Mouse (Mus musculus) liver, embryonic 15.5 days (tissue): ENCODE data around the gene Igfbp6. TPM values are rescaled to one million over a fixed set of nuclear protein-coding genes. Genes with fewer than 3 reads are reported as not detected.
A peak's percentile ranks its signal among the peaks of the same experiment; 100 is the strongest.

ENCODE experiments used
- ATAC-seq: fragments of 200-750 bp; cut with Nextera tagmentation; 2 replicates; pipeline ENCODE4 v1.8.0; 2017; ENCODE audit warnings: moderate number of reproducible peaks, mild to moderate bottlenecking, moderate library complexity; ENCODE audit not compliant: insufficient read depth
- H3K27ac ChIP-seq: fragments of 300-500 bp; sonication (generic); replicated peaks from 2 replicates; pipeline ENCODE4 v1.5.1; 2015; ENCODE audit warnings: mild to moderate bottlenecking, inconsistent platforms
- H3K27me3 ChIP-seq: fragments of 300-500 bp; sonication (generic); 2 replicates; pipeline ENCODE4 v1.6.1; 2015; ENCODE audit warnings: mild to moderate bottlenecking, inconsistent platforms
- H3K36me3 ChIP-seq: fragments of 300-500 bp; sonication (generic); replicated peaks from 2 replicates; pipeline ENCODE4 v1.6.1; 2015; ENCODE audit warnings: moderate library complexity, mild to moderate bottlenecking, inconsistent platforms
- H3K4me1 ChIP-seq: fragments of 300-500 bp; sonication (generic); replicated peaks from 2 replicates; pipeline ENCODE4 v1.6.1; 2015; ENCODE audit warnings: inconsistent platforms
- H3K4me2 ChIP-seq: fragments of 300-500 bp; sonication (generic); 2 replicates; pipeline ENCODE4 v1.6.1; 2015; ENCODE audit warnings: moderate library complexity, mild to moderate bottlenecking, inconsistent platforms
- H3K4me3 ChIP-seq: fragments of 300-500 bp; sonication (generic); replicated peaks from 2 replicates; pipeline ENCODE4 v1.5.1; 2015; ENCODE audit warnings: mild to moderate bottlenecking, inconsistent platforms
- H3K9ac ChIP-seq: fragments of 300-500 bp; sonication (generic); 2 replicates; pipeline ENCODE4 v1.6.1; 2015; ENCODE audit warnings: moderate library complexity, mild to moderate bottlenecking, inconsistent platforms
- H3K9me3 ChIP-seq: fragments of 300-500 bp; sonication (generic); replicated peaks from 2 replicates; pipeline ENCODE4 v1.6.1; 2016; ENCODE audit warnings: inconsistent platforms
- WGBS: fragments of 180-500 bp; shearing (Covaris S2); methylation state at CpG from one replicate; pipeline ENCODE4 v1.1.7; 2015; ENCODE audit warnings: mixed read lengths; ENCODE audit not compliant: insufficient replicate concordance; 5-methylcytosine and 5-hydroxymethylcytosine counted together
- polyA plus RNA-seq: library from polyadenylated mRNA; unstranded; fragments of >200 nt; fragmentation: Nextera tagmentation; extraction: Ambion mirVana; gene quantifications from 2 replicates; pipeline ENCODE4 v1.2.1, GENCODE M21; 2015

Igfbp6 gene
- polyA plus RNA-seq, 1 experiment from 2014 or later: 1.9 TPM

DNA sequence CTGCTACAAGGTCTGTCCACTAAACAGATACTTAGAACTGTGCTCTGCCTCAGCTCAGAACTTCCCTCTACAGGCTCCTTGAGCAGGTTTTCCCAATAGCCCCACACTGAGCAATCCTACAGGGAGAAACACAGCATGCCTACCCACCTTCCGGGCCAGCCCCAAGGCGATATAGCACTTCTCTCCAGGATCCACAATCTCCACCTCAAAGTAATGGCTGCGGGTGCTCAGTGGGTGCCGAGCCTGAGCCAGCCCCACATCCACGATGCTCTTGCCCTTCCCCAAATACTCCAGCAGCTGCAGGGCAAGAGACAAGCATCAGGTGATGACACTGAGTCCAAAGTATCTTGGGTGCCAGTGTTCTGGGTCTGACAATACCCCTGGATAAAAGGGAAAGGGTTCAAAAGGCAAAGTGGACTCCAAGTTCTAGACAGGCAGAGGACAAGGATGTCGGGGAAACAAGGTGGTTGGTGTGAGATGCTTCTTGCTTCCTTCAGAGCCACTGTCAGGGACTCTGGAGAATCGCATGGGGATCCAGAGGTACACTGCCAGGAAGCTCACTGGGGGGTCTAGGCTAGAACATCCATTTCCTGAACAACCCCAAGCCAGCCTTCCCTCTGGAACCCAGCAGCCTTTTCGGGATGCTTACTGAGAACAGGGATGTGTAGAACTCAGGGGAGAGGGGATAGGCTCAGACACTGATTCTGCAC is 24.9 kb upstream of the Igfbp6 start:
- no peak overlapping the region for H3K4me3 ChIP-seq
- H3K27me3 ChIP-seq: no peaks in the 10 kb centered on the region
- H3K9me3 ChIP-seq: no peaks in the 10 kb centered on the region
- H3K4me2 ChIP-seq: no peak overlapping the region
- H3K4me1 ChIP-seq: peaks cover 8% of the 10 kb centered on the region
- ATAC-seq: no peak
- H3K36me3 ChIP-seq: peaks cover 55% of the 10 kb centered on the region
- H3K9ac ChIP-seq: no peak overlapping the region
- WGBS: 71% methylated on average over 8 of the region's 8 CpGs
- H3K27ac ChIP-seq: no peak overlapping the region

DNA sequence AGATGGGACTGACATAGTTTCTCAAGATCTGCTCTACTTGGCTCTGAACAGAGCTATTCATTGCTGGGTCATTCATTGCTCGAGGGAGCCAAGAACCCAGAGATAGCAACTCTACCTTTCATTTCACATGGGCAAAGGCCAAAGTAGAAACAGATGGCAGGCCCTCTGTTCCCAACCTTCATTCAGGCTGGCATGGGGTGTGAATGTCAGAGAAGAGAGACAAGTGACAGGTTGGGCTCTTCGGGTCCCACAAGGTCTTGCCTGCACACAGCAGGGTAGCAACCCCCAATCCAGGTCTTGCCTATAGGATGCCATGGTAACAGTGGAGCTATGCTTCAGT is 24.4 kb upstream of the Igfbp6 start:
- WGBS: 68% methylated on average over 2 of the region's 2 CpGs
- Histone ChIP-seq H3K36me3 (peaks cover 60% of the 10 kb centered on the region), H3K9ac (no peak overlapping the region), H3K4me2 (no peak overlapping the region), H3K27me3 (no peaks in the 10 kb centered on the region), H3K4me3 (no peak overlapping the region), H3K9me3 (no peaks in the 10 kb centered on the region), H3K27ac (no peak overlapping the region), H3K4me1 (peaks cover 8% of the 10 kb centered on the region)
- ATAC-seq: no peak

DNA sequence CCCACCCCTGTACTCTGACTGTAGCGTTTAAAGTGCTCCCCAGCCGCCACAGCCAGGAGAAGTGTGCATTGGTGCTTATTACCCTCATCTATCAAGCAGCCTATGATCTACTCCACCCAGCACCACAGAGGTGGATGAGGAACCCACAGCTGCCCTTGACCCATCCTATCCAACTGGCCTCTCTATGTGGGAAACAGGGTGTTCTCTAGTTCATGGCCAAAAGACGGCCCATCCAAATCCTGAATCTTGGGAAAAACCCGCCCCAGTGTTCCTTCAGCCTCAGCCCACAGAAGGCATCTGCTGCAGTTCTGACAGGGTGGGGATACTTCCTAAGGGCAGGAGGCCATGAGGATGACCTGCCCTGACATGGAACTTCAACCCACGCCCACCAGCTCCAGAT is 23.6 kb upstream of the Igfbp6 start:
- Histone ChIP-seq H3K27ac (no peak overlapping the region), H3K36me3 (peaks cover 67% of the 10 kb centered on the region), H3K9me3 (no peaks in the 10 kb centered on the region), H3K4me2 (no peak overlapping the region), H3K4me3 (no peak overlapping the region), H3K27me3 (no peaks in the 10 kb centered on the region), H3K4me1 (peaks cover 7% of the 10 kb centered on the region), H3K9ac (no peak overlapping the region)
- 71% methylated on average over 5 of the region's 5 CpGs for WGBS
- ATAC-seq: no peak

DNA sequence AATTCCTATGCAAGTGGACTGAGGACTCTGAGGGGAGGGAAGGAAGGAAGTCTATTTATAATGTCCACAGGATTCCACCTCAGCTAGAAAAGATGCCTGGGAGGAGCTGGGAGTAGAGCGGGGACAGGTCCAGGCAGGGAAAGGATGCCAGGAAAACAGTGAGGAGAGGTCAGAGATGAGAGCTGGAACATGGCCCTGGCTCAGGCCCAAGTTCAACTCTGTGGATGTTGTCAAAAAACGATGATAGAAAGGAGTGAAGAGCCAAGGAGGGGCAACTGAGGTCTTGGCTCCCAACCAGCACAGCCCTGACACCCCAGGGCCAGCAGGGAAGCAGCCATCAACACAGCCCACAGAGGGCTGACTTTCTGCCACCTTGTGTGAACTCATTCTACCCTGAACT is 17.9 kb upstream of the Igfbp6 start:
- Histone ChIP-seq H3K4me2 (no peak overlapping the region), H3K27me3 (no peaks in the 10 kb centered on the region), H3K36me3 (peaks cover 76% of the 10 kb centered on the region), H3K4me1 (no peaks in the 10 kb centered on the region), H3K9ac (no peak overlapping the region), H3K9me3 (no peaks in the 10 kb centered on the region), H3K27ac (no peak overlapping the region), H3K4me3 (no peak overlapping the region)
- 57% methylated on average over 2 of the region's 2 CpGs for WGBS
- 0 out of 2 replicates have a peak, but pooled peaks have one; percentile 15 for ATAC-seq

DNA sequence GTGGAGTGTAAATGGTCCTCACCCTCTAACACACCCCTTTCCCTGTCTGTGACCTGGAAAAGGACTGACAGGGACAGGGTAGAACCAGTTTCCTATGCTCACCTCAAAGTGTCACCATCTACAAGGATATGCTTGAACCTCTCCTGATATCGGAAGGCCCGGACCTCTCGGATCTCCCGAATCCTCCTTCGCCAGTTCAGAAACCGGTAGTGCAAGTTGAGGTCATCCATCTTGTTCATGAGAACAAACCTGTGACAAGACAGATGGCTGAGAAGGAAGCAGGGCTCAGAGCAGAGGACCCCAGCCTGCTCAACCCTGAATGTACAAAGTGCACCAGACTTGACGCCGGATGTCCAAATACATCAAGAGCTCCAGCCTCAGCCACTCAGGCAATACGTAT is 10.8 kb upstream of the Igfbp6 start:
- Histone ChIP-seq H3K9ac (no peak overlapping the region), H3K27ac (no peak overlapping the region), H3K9me3 (no peaks in the 10 kb centered on the region), H3K4me1 (peaks cover 30% of the 10 kb centered on the region), H3K4me3 (no peak overlapping the region), H3K27me3 (no peaks in the 10 kb centered on the region), H3K4me2 (no peak overlapping the region), H3K36me3 (peaks cover 50% of the 10 kb centered on the region)
- ATAC-seq: no peak
- 87% methylated on average over 9 of the region's 9 CpGs for WGBS

DNA sequence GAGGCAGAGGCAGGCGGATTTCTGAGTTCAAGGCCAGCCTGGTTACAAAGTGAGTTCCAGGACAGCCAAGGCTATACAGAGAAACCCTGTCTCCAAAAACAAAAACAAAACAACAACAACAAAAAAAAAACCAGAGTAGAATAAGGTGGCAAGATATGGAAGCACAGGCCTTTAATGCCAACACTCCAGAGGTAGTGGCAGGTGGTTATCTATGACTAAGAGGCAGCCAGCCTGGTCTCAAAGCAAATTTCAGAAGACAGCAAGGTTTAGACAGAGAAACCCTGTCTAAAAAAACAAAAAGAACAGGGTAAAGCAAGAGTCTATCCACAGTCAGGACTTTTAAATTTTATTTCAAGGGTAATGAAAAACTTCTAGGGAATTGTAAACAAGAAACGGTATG is 9.5 kb upstream of the Igfbp6 start:
- Histone ChIP-seq H3K4me2 (peak overlapping the region; percentile 94), H3K4me1 (peaks cover 30% of the 10 kb centered on the region), H3K9me3 (no peaks in the 10 kb centered on the region), H3K9ac (0 out of 2 replicates have a peak overlapping the region, but pooled peaks have one; percentile 79), H3K36me3 (peaks cover 36% of the 10 kb centered on the region), H3K4me3 (no peak overlapping the region; the same call in 1 of the 2 replicates), H3K27me3 (0 out of 2 replicates have a peak, but pooled peaks cover 9% of the 10 kb centered on the region), H3K27ac (peak overlapping the region; percentile 84)
- ATAC-seq: no peak
- WGBS: 83% methylated on average over 2 of the region's 2 CpGs

DNA sequence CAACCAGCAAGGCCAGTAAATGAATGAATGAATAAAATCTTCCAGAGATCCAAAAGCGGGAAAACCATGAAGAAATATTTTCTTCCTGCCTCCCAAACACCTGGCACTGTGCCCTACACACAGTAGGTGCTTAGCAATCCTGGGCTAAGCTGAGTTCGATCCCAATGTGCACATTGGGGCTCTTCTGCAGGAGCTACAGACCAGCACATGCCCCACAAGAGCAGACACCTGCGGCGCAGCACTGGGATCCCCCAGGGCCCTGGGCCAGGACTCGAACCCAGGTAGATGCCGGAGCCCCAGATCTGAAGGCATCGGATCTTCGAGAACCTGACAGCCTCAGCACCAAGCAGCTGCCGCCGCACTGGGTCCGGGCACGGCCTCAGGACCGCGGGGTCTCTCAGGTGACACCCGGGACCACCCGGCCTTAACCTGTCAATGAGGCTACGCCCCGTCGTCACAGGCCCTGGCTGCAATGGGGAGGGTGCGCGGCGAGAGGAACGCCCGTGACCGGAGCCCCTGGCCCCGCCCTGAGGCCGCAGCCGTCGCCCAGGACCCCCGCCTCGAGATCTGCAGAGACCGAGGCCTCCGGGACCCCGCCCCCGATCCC is 8.5 kb upstream of the Igfbp6 start:
- Histone ChIP-seq H3K36me3 (peaks cover 27% of the 10 kb centered on the region), H3K4me1 (peaks cover 30% of the 10 kb centered on the region), H3K9ac (peak overlapping the region; percentile 79), H3K27me3 (0 out of 2 replicates have a peak, but pooled peaks cover 9% of the 10 kb centered on the region), H3K9me3 (no peaks in the 10 kb centered on the region), H3K4me3 (peak overlapping the region; percentile 82), H3K27ac (peak overlapping the region; percentile 84), H3K4me2 (peak overlapping the region; percentile 94)
- WGBS: 3% methylated on average over 33 of the region's 35 CpGs
- peak; percentile 65 for ATAC-seq

DNA sequence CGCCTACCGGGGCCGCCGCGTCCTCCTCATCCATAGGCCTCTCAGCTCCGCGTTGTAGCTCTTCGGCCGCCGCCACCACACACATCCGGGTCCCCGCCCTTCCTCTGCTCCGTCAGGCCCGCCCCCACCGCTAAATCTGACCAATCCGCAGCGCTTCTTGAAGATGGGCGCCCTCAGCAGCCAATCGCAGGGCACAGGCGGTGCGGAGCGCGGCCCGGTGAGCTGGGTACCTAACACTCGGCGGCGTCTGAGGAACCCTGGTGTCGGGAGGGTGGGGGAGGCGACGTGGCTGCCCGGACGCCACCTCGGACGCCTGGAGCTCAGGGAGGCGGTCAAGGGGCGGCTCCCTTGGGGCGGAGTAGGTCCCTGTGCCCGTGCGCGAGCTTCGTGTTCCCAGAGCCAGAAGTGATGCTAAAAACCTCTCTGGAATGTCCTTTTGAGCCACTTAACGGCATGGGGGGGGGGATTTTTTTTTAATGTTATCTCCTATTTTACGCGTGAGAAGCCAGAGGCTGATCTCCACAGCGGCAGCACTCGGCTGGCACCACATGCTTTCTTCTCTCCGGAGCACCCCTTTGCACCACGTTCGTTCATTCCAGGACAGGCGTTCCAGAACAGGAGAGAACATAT is 7.9 kb upstream of the Igfbp6 start, which contains the start of gene Spryd3:
TSS of gene Spryd3 (minus strand) at position 106 of the 630 bp plus-strand sequence.
- peak within 1 kb of the TSS; percentile 94 for H3K4me2 ChIP-seq
- H3K9me3 ChIP-seq: no peaks in the 10 kb centered on the region
- peaks cover 30% of the 10 kb centered on the region for H3K4me1 ChIP-seq
- peak; percentile 99 for ATAC-seq
- peaks cover 21% of the 10 kb centered on the region for H3K36me3 ChIP-seq
- under 1% methylated on average over 43 of the region's 50 CpGs for WGBS
- peak within 1 kb of the TSS; percentile 84 for H3K27ac ChIP-seq
- H3K9ac ChIP-seq: peak within 1 kb of the TSS; percentile 79
- H3K4me3 ChIP-seq: peak within 1 kb of the TSS; percentile 82
- peaks cover 9% of the 10 kb centered on the region for H3K27me3 ChIP-seq

DNA sequence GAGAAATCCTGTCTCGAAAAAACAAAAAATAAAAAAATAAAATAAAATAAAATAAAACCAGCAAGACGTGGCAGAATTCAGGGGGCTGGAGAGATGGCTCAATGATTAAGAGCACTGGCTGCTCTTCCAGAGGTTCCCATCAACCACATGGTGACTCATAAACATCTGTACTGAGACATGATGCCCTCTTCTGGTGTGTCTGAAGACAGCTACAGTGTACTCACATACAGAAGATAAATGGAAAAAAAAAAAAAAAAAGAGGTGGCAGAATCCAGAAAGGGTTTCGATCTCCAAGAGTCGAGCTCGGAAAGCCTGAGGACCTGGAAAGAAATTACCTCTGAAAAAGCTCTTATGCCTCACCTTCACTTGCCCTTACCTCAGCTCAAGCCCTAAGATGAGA is 3.0 kb upstream of the Igfbp6 start:
- Histone ChIP-seq H3K4me2 (no peak overlapping the region), H3K27me3 (peaks cover 58% of the 10 kb centered on the region), H3K4me3 (no peak overlapping the region), H3K9me3 (no peaks in the 10 kb centered on the region), H3K36me3 (no peaks in the 10 kb centered on the region), H3K27ac (no peak overlapping the region), H3K4me1 (peaks cover 24% of the 10 kb centered on the region), H3K9ac (no peak overlapping the region)
- no peak for ATAC-seq
- 70% methylated on average over 5 of the region's 5 CpGs for WGBS

DNA sequence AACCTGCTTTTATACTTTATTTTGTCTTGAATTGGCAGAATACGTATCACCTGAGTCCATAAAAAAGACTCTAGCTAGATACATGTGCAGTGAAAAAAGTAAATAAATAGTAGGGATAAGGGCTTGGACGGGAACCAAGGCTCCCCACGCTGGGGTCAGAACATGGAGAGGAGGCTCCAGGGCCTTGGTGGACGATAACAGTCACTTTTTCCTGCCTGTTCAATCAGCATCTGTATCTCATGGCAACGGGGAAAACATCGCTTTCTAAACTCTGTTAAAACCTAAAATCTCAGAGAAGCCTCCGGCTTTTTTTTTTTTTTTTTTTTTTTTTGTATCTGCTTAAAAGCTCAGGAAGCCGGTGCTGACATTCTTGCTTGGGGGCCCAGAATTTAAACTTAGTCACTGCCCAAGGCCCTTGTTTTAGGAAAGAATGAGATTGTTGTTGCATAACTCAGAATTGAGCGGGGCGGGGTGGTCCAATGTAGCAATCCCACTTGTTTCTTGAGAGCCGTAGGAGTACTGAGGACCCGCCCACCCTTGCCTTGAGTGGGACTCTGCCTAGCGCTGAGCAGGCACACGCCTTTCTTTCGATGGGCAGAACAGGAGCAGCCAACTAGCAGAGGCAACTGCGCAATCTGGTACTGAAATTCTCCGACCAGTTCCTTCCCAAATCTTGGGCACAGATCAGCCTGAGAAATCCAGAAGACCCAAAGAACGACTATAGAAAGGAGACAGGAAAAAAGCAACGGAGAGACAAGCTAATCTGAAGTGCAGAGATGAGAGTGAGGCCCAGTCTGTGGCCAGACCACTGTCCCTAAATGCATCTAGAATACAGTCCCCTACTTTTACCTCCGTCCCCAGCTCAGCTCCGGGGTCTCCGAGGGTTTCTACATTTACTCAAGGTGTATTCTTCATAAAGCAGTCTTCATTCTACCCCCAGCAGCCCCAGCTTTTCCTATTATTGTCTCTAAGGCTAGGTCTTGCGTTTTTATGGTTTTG is 949 bp upstream of the Igfbp6 start:
- H3K9me3 ChIP-seq: no peaks in the 10 kb centered on the region
- peaks cover 23% of the 10 kb centered on the region for H3K4me1 ChIP-seq
- WGBS: 49% methylated on average over 23 of the region's 23 CpGs
- H3K4me3 ChIP-seq: no peak overlapping the region
- H3K4me2 ChIP-seq: no peak overlapping the region
- H3K27ac ChIP-seq: no peak overlapping the region
- ATAC-seq: no peak
- no peaks in the 10 kb centered on the region for H3K36me3 ChIP-seq
- H3K27me3 ChIP-seq: peaks cover 60% of the 10 kb centered on the region
- H3K9ac ChIP-seq: no peak overlapping the region
